Mouse (Mus musculus) kidney, embryonic 14.5 days (tissue): ENCODE results near the gene Dclk2. TPM values are rescaled to one million over a fixed set of nuclear protein-coding genes. Genes with fewer than 3 reads are reported as not detected.
A peak's percentile ranks its signal among the peaks of the same experiment; 100 is the strongest.

Experiments
- ATAC-seq: fragments of 200-750 bp; cut with Nextera tagmentation; 2 replicates; pipeline ENCODE4 v1.8.0; 2017; ENCODE audit warnings: moderate number of reproducible peaks, mild to moderate bottlenecking, moderate TSS enrichment, moderate library complexity; ENCODE audit not compliant: low FRiP score, low TSS enrichment
- H3K27ac ChIP-seq: fragments of 300-500 bp; sonication (generic); 2 replicates; pipeline ENCODE4 v1.5.1; 2014; ENCODE audit warnings: low read depth, mild to moderate bottlenecking, low read length, moderate library complexity, mixed read lengths
- H3K27me3 ChIP-seq: fragments of 300-500 bp; sonication (generic); 2 replicates; pipeline ENCODE4 v1.6.1; 2014; ENCODE audit warnings: mild to moderate bottlenecking, low read length; ENCODE audit not compliant: control insufficient read depth, insufficient read depth
- H3K36me3 ChIP-seq: fragments of 300-500 bp; sonication (generic); 2 replicates; pipeline ENCODE4 v1.6.1; 2014; ENCODE audit warnings: low read length, mixed read lengths; ENCODE audit not compliant: control insufficient read depth, insufficient read depth
- H3K4me1 ChIP-seq: fragments of 300-500 bp; sonication (generic); 2 replicates; pipeline ENCODE4 v1.6.1; 2014; ENCODE audit warnings: low read length, mixed read lengths; ENCODE audit not compliant: control insufficient read depth, insufficient read depth
- H3K4me2 ChIP-seq: fragments of 300-500 bp; sonication (generic); replicated peaks from 2 replicates; pipeline ENCODE4 v1.6.1; 2014; ENCODE audit warnings: low read depth, mild to moderate bottlenecking, low read length
- H3K4me3 ChIP-seq: fragments of 300-500 bp; sonication (generic); 2 replicates; pipeline ENCODE4 v1.5.1; 2014; ENCODE audit warnings: mild to moderate bottlenecking, low read length
- H3K9ac ChIP-seq: fragments of 300-500 bp; sonication (generic); 2 replicates; pipeline ENCODE4 v1.6.1; 2014; ENCODE audit warnings: low read depth, mild to moderate bottlenecking, low read length, moderate library complexity
- H3K9me3 ChIP-seq: fragments of 300-500 bp; sonication (generic); 2 replicates; pipeline ENCODE4 v1.6.1; 2016; ENCODE audit warnings: low read length; ENCODE audit not compliant: control insufficient read depth
- WGBS: fragments of 180-500 bp; shearing (Covaris S2); extraction: QIAGEN DNeasy Blood & Tissue Kit; methylation state at CpG from one replicate; pipeline ENCODE4 v1.1.7; 2014; 5-methylcytosine and 5-hydroxymethylcytosine counted together
- polyA plus RNA-seq: library from polyadenylated mRNA; unstranded; fragments of >200 nt; fragmentation: Nextera tagmentation; extraction: Ambion mirVana; gene quantifications from 2 replicates; pipeline ENCODE4 v1.2.1, GENCODE M21; 2014

Dclk2 gene
- polyA plus RNA-seq, 1 experiment from 2014 or later: 3.6 TPM

GRCm38 (mm10) chr3:86936254-86936836 lies 15.7 kb upstream of the Dclk2 start:
- H3K4me2 ChIP-seq: no peak overlapping the region
- no peak overlapping the region for H3K27ac ChIP-seq
- H3K4me3 ChIP-seq: no peak overlapping the region
- no peak overlapping the region for H3K9ac ChIP-seq
- H3K4me1 ChIP-seq: no peaks in the 10 kb centered on the region
- WGBS: 15% methylated on average over 2 of the region's 2 CpGs
- no peak for ATAC-seq
- H3K27me3 ChIP-seq: no peaks in the 10 kb centered on the region
- H3K9me3 ChIP-seq: no peaks in the 10 kb centered on the region
- H3K36me3 ChIP-seq: no peaks in the 10 kb centered on the region

- Histone ChIP-seq H3K9me3 (no peaks in the 10 kb centered on the region), H3K9ac (no peak overlapping the region), H3K27me3 (no peaks in the 10 kb centered on the region), H3K36me3 (no peaks in the 10 kb centered on the region), H3K4me1 (no peaks in the 10 kb centered on the region), H3K4me2 (no peak overlapping the region), H3K27ac (no peak overlapping the region), H3K4me3 (no peak overlapping the region)
- ATAC-seq: no peak
- WGBS: 75% methylated on average over 7 of the region's 7 CpGs
Observed at GRCm38 (mm10) chr3:86933446-86933845, 12.8 kb upstream of the Dclk2 start.

- H3K9ac ChIP-seq: no peak overlapping the region
- no peaks in the 10 kb centered on the region for H3K36me3 ChIP-seq
- no peaks in the 10 kb centered on the region for H3K9me3 ChIP-seq
- H3K27ac ChIP-seq: no peak overlapping the region
- WGBS: 90% methylated on average over 10 of the region's 10 CpGs
- 0 out of 2 replicates have a peak, but pooled peaks cover 2% of the 10 kb centered on the region for H3K4me1 ChIP-seq
- no peak for ATAC-seq
- H3K27me3 ChIP-seq: peaks cover 15% of the 10 kb centered on the region
- H3K4me3 ChIP-seq: no peak overlapping the region
- no peak overlapping the region for H3K4me2 ChIP-seq
Observed at GRCm38 (mm10) chr3:86923686-86924085, 3.0 kb upstream of the Dclk2 start.

- 71% methylated on average over 18 of the region's 18 CpGs for WGBS
Observed at GRCm38 (mm10) chr3:86921181-86921975, 726 bp upstream of the Dclk2 start.

GRCm38 (mm10) chr3:86919641-86920342 lies 860 bp downstream of the Dclk2 start:
- H3K4me1 ChIP-seq: 0 out of 2 replicates have a peak, but pooled peaks cover 2% of the 10 kb centered on the region
- H3K36me3 ChIP-seq: no peaks in the 10 kb centered on the region
- H3K4me3 ChIP-seq: peak overlapping the region; percentile 80
- peak overlapping the region; percentile 72 for H3K9ac ChIP-seq
- H3K4me2 ChIP-seq: peak overlapping the region; percentile 93
- peaks cover 15% of the 10 kb centered on the region for H3K27me3 ChIP-seq
- WGBS: under 1% methylated on average over 61 of the region's 61 CpGs
- H3K9me3 ChIP-seq: no peaks in the 10 kb centered on the region
- no peak overlapping the region for H3K27ac ChIP-seq
- ATAC-seq: peak; percentile 24

More at GRCm38 (mm10) chr3:86921181-86921975, 726 bp upstream of the Dclk2 start:
- 0 out of 2 replicates have a peak, but pooled peaks cover 2% of the 10 kb centered on the region for H3K4me1 ChIP-seq
- H3K27me3 ChIP-seq: peaks cover 15% of the 10 kb centered on the region
- no peaks in the 10 kb centered on the region for H3K36me3 ChIP-seq
- no peak overlapping the region for H3K27ac ChIP-seq
- H3K9me3 ChIP-seq: no peaks in the 10 kb centered on the region
- H3K4me3 ChIP-seq: peak overlapping the region; percentile 80
- peak overlapping the region; percentile 93 for H3K4me2 ChIP-seq
- ATAC-seq: no peak
- H3K9ac ChIP-seq: no peak overlapping the region

GRCm38 (mm10) chr3:86917048-86917447 lies 3.6 kb downstream of the Dclk2 start:
- no peak overlapping the region for H3K9ac ChIP-seq
- H3K4me3 ChIP-seq: no peak overlapping the region
- WGBS: 96% methylated on average over 5 of the region's 5 CpGs
- 0 out of 2 replicates have a peak, but pooled peaks cover 2% of the 10 kb centered on the region for H3K4me1 ChIP-seq
- no peak overlapping the region for H3K27ac ChIP-seq
- H3K4me2 ChIP-seq: no peak overlapping the region
- H3K9me3 ChIP-seq: no peaks in the 10 kb centered on the region
- no peak for ATAC-seq
- no peaks in the 10 kb centered on the region for H3K36me3 ChIP-seq
- peaks cover 15% of the 10 kb centered on the region for H3K27me3 ChIP-seq

GRCm38 (mm10) chr3:86916626-86917025 lies 4.0 kb downstream of the Dclk2 start:
- no peak overlapping the region for H3K9ac ChIP-seq
- no peaks in the 10 kb centered on the region for H3K9me3 ChIP-seq
- no peak overlapping the region for H3K27ac ChIP-seq
- H3K4me3 ChIP-seq: no peak overlapping the region
- 88% methylated on average over 4 of the region's 4 CpGs for WGBS
- H3K4me1 ChIP-seq: 0 out of 2 replicates have a peak, but pooled peaks cover 2% of the 10 kb centered on the region
- H3K4me2 ChIP-seq: no peak overlapping the region
- H3K27me3 ChIP-seq: peaks cover 15% of the 10 kb centered on the region
- no peaks in the 10 kb centered on the region for H3K36me3 ChIP-seq
- no peak for ATAC-seq

- Histone ChIP-seq H3K36me3 (no peaks in the 10 kb centered on the region), H3K9ac (no peak overlapping the region), H3K4me2 (no peak overlapping the region), H3K27me3 (peaks cover 15% of the 10 kb centered on the region), H3K4me3 (no peak overlapping the region), H3K4me1 (0 out of 2 replicates have a peak, but pooled peaks cover 2% of the 10 kb centered on the region), H3K9me3 (no peaks in the 10 kb centered on the region), H3K27ac (no peak overlapping the region)
- ATAC-seq: no peak
- WGBS: 50% methylated on average over 13 of the region's 13 CpGs
Observed at GRCm38 (mm10) chr3:86915291-86915690, 5.4 kb downstream of the Dclk2 start.
